Mouse (Mus musculus) erythroid progenitor cell, adult 5-6 weeks (primary cell): ENCODE measurements around the gene Olfr954. TPM values are rescaled to one million over a fixed set of nuclear protein-coding genes. Genes with fewer than 3 reads are reported as not detected.

Source experiments
- ATAC-seq: replicated peaks from 2 replicates; pipeline ENCODE4 v1.8.0; 2016; ENCODE audit warnings: moderate number of reproducible peaks, mild to moderate bottlenecking, moderate TSS enrichment, inconsistent platforms; ENCODE audit not compliant: poor library complexity, low FRiP score, severe bottlenecking
- total RNA-seq, 2 experiments: library from RNA; stranded (forward) in 1 of 2; stranded (reverse) in 1 of 2; fragments of 150-400 nt in 1 of 2; fragments of 186-747, 209-891 nt in 1 of 2; gene quantifications; 2 replicates each; pipeline versions ENCODE4 v1.2.3 to v1.2.4; 2015 to 2017; ENCODE audit warnings: low replicate concordance in 2 of 2

The Olfr954 gene
- total RNA-seq (2015; ENCODE audit: low replicate concordance) (not detected in 2 replicates), total RNA-seq (2017; ENCODE audit: low replicate concordance) (not detected in 2 replicates)

GRCm38 (mm10) chr9:39456401-39456800, at the start of gene Olfr954:
Gene Olfr954, plus strand, starts transcription at chr9:39456701.
- no peak for ATAC-seq

GRCm38 (mm10) chr9:39427048-39427447, 29.5 kb upstream of the Olfr954 start, which contains the start of gene Olfr952:
Gene Olfr952, minus strand, starts transcription at chr9:39427148.
- no peak for ATAC-seq

GRCm38 (mm10) chr9:39471844-39472243, 15.3 kb downstream of the Olfr954 start, which contains the start of gene Olfr955:
Gene Olfr955, minus strand, starts transcription at chr9:39471944.
- ATAC-seq = no peak

GRCm38 (mm10) chr9:39493895-39494294, 37.4 kb downstream of the Olfr954 start, which contains the start of gene Olfr44:
Gene Olfr44, minus strand, starts transcription at chr9:39493995.
- no peak for ATAC-seq

GRCm38 (mm10) chr9:39508998-39509397, 52.5 kb downstream of the Olfr954 start:
- no peak for ATAC-seq

GRCm38 (mm10) chr9:39509412-39509811, 52.9 kb downstream of the Olfr954 start:
- no peak for ATAC-seq

Other genes starting within 250 kb of the Olfr954 start
- gene Olfr1537, start 206.7 kb upstream of the Olfr954 start, total RNA-seq (2015; ENCODE audit: low replicate concordance) = not detected in 2 replicates
- not detected in 2 replicates for gene Olfr1537, start 206.7 kb upstream of the Olfr954 start, total RNA-seq (2017; ENCODE audit: low replicate concordance)
- not detected in 2 replicates for gene Olfr945, start 179.9 kb upstream of the Olfr954 start, total RNA-seq (2015; ENCODE audit: low replicate concordance)
- gene Olfr945, start 179.9 kb upstream of the Olfr954 start, total RNA-seq (2017; ENCODE audit: low replicate concordance) = not detected in 2 replicates
- gene Olfr948, start 130.7 kb upstream of the Olfr954 start, total RNA-seq (2015; ENCODE audit: low replicate concordance) = not detected in 2 replicates
- gene Olfr948, start 130.7 kb upstream of the Olfr954 start, total RNA-seq (2017; ENCODE audit: low replicate concordance) = not detected in 2 replicates
- gene Olfr951, start 69.3 kb upstream of the Olfr954 start, total RNA-seq (2015; ENCODE audit: low replicate concordance) = not detected in 2 replicates
- gene Olfr951, start 69.3 kb upstream of the Olfr954 start, total RNA-seq (2017; ENCODE audit: low replicate concordance) = not detected in 2 replicates
- not detected in 2 replicates for gene Olfr952, start 29.6 kb upstream of the Olfr954 start, total RNA-seq (2015; ENCODE audit: low replicate concordance)
- gene Olfr952, start 29.6 kb upstream of the Olfr954 start, total RNA-seq (2017; ENCODE audit: low replicate concordance) = not detected in 2 replicates
- gene Olfr955, start 15.2 kb downstream of the Olfr954 start, total RNA-seq (2015; ENCODE audit: low replicate concordance) = not detected in 2 replicates
- not detected in 2 replicates for gene Olfr955, start 15.2 kb downstream of the Olfr954 start, total RNA-seq (2017; ENCODE audit: low replicate concordance)
- not detected in 2 replicates for gene Olfr44, start 37.3 kb downstream of the Olfr954 start, total RNA-seq (2015; ENCODE audit: low replicate concordance)
- gene Olfr44, start 37.3 kb downstream of the Olfr954 start, total RNA-seq (2017; ENCODE audit: low replicate concordance) = not detected in 2 replicates
- not detected in 2 replicates for gene Olfr957, start 59.1 kb downstream of the Olfr954 start, total RNA-seq (2015; ENCODE audit: low replicate concordance)
- gene Olfr957, start 59.1 kb downstream of the Olfr954 start, total RNA-seq (2017; ENCODE audit: low replicate concordance) = not detected in 2 replicates
- not detected in 2 replicates for gene Olfr958, start 97.4 kb downstream of the Olfr954 start, total RNA-seq (2015; ENCODE audit: low replicate concordance)
- not detected in 2 replicates for gene Olfr958, start 97.4 kb downstream of the Olfr954 start, total RNA-seq (2017; ENCODE audit: low replicate concordance)
- not detected in 2 replicates for gene Olfr959, start 118.9 kb downstream of the Olfr954 start, total RNA-seq (2015; ENCODE audit: low replicate concordance)
- not detected in 2 replicates for gene Olfr959, start 118.9 kb downstream of the Olfr954 start, total RNA-seq (2017; ENCODE audit: low replicate concordance)
- gene AW551984, start 147.7 kb downstream of the Olfr954 start, total RNA-seq (2015; ENCODE audit: low replicate concordance) = not detected in 2 replicates
- gene AW551984, start 147.7 kb downstream of the Olfr954 start, total RNA-seq (2017; ENCODE audit: low replicate concordance) = not detected in 2 replicates
- gene Olfr148, start 154.0 kb downstream of the Olfr954 start, total RNA-seq (2015; ENCODE audit: low replicate concordance) = not detected in 2 replicates
- gene Olfr148, start 154.0 kb downstream of the Olfr954 start, total RNA-seq (2017; ENCODE audit: low replicate concordance) = not detected in 2 replicates
- not detected in 2 replicates for gene Olfr960, start 164.7 kb downstream of the Olfr954 start, total RNA-seq (2015; ENCODE audit: low replicate concordance)
- gene Olfr960, start 164.7 kb downstream of the Olfr954 start, total RNA-seq (2017; ENCODE audit: low replicate concordance) = not detected in 2 replicates
- not detected in 2 replicates for gene Olfr961, start 188.4 kb downstream of the Olfr954 start, total RNA-seq (2015; ENCODE audit: low replicate concordance)
- not detected in 2 replicates for gene Olfr961, start 188.4 kb downstream of the Olfr954 start, total RNA-seq (2017; ENCODE audit: low replicate concordance)
- gene Olfr963, start 210.5 kb downstream of the Olfr954 start, total RNA-seq (2015; ENCODE audit: low replicate concordance) = not detected in 2 replicates
- gene Olfr963, start 210.5 kb downstream of the Olfr954 start, total RNA-seq (2017; ENCODE audit: low replicate concordance) = not detected in 2 replicates